Mouse (Mus musculus) liver, adult (tissue): ENCODE data around the gene Eaf2.

ENCODE experiments used
- GATA4 ChIP-seq: IDR thresholded peaks from 2 replicates; pipeline ENCODE4 v1.6.1; 2014; ENCODE audit warnings: mild to moderate bottlenecking, low read length; ENCODE audit not compliant: insufficient replicate concordance

Gene Eaf2

DNA sequence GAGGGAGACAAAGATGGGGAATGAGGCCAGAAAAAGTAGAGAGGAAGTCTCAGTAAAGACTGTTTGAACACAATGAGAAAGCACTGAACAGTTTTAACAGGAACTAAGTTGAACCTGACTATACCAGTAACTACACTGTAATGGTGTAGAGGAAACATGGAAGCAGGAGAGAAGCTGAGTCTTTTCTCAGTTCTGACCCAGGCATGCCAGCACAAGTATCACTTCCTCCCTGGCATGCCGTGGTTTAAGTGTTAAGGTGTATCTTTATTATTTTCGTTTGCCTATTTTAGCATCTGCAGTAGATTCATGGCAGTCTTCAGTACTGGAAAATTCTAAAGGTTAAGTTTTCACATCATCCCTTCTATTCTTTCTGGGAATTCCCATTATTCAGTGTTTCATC lies 79.8 kb downstream of the Eaf2 start:
- TF ChIP-seq GATA4: no peak

DNA sequence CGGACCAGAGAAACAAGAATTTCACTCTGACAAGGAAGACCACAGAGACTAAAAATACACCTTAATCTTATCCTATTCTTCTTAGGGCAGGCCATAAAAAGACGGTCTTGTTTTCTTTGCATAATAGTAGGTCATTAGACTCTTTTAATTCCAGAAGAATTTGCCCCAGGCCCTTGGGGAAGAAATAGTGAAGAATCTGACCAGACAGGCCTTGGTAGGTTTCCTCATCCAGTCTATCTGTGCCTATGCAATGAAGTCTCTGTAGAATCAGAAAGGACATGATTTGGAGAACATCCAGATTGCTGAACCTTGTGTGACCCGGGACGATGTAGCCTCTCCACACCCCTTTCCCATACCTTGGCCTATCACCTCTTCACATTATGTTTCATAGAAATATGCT lies 84.6 kb downstream of the Eaf2 start:
- TF ChIP-seq GATA4: no peak

DNA sequence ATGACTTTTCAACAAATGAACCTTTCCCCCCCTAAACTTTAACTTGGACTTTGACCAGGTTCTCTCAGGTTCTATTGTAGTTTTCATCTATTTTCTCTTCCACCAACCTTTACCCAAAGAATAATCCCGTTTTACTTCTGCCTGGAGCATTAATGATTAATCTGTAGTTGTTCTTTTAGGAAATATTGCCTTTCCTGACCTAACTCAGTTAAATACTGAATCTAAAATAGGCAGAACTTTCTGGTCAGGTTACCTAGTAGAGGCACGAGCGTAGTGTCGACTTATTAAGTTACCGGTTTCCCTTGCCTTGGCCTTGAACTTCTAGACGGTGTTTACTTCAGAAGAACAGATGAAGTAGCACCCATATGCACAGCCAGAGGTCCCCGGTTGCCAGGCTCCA lies 88.3 kb downstream of the Eaf2 start:
- TF ChIP-seq GATA4: no peak

DNA sequence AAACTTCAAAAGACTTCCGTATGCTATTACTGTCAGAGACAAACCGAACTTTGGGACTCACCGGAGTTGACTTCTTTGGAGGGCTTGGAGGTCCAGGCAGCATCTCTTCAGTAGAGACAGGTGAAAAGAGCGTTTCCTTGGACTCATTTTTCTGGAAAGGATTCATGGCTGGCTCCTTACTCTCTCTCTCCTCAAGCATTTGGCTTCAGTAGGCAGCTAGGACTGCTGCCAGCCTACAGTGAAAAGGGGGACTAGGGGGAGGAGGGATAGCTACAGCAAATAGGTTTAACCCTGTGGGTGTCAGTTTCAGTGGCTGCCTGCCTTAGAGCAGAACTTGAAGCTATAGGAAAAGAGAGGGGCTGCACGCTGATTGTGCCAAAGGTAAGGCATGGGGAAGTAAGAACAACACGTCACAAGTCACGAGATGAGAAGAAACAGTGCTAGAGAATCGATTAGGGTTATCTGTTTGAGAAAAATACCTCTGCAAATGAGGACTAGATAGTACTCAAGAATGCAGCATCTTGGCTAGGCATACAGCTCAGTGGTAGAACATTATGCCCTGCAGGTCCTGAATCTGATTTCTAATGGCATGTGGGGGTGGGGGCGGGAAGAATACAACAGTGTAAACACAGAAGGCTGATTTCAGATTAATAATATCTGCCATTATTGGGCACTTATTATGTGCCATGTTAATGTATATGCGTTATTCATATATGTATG lies 90.0 kb downstream of the Eaf2 start, which contains the start of gene Slc15a2:
Gene Slc15a2, minus strand, starts transcription at position 369 of the 720 bp plus-strand sequence.
- no peak for TF ChIP-seq GATA4

DNA sequence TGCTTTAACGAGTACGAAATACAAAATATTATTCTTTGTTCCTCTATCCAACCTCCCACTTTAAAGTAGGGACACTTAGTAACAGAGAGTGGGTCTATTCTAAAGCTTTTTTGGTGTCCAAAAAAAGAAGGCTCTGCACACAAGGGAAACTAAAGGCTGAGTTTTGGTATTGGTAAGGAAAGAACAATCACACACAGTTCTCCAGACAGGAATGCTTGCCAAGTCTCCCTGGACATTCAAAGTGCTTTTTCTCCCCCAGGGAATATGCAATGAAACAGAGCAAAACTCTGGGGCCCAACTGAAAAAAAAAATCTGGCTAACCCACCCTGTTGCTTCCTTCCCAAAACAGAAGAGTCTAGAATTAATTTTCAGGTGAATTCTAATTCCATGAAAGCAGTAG lies 90.7 kb downstream of the Eaf2 start:
- no peak for TF ChIP-seq GATA4

DNA sequence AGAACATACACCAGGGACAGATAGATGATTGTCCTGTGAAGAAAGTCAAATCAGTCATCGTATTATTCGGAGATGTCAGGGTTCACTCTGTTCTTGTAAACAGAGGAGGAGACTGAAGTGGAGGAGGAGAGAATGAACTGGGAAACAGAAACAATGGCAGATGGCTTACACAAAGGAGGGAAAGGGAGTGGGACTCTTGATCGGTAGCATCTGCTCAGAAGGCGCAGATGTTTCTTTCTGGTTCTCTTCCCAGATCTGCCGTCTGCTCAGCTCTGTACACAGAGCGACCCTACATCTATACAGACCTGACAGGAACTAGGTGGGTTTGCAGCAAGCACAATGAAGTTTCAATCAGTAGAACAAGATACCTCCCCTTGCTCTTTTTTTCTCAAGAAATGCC lies 99.1 kb downstream of the Eaf2 start:
- TF ChIP-seq GATA4: no peak

DNA sequence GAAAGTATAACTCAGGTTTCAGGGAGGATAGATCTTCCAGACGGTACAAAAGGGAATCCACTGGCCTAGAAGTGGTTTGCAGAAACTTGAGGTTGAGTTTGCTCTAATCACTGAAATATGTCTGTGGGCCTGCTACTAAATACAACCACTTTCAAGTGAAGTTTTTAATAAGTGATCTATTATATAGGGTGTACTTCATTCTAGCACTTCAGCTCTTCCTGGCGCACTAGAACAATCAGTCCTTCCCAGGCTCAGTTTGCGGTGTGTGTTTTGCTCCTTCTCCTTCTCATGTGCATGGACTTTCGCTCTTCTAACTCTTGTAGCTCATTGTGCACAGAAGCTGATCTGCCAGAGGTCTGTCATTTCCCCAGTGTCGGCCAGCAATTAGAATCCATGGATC lies 101.8 kb downstream of the Eaf2 start:
- TF ChIP-seq GATA4: no peak

DNA sequence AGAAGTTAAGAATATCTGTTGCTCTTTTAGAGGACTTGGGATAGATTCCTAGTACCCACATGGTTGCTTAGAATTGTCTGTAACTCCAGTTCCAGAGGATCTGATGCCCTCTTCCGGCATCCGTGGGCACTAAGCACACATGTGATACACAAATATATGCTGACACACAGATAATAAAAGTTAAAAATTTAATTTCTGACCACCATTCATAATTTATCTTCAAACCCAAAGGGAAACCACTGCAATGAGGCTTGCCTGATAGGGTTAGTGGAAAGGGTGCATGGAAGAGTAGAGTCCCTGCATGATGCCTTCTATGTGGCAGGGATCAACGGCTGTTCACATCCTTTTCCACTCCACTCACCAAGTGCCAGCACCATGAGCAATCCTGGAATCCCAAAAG lies 103.1 kb downstream of the Eaf2 start:
- TF ChIP-seq GATA4: no peak

DNA sequence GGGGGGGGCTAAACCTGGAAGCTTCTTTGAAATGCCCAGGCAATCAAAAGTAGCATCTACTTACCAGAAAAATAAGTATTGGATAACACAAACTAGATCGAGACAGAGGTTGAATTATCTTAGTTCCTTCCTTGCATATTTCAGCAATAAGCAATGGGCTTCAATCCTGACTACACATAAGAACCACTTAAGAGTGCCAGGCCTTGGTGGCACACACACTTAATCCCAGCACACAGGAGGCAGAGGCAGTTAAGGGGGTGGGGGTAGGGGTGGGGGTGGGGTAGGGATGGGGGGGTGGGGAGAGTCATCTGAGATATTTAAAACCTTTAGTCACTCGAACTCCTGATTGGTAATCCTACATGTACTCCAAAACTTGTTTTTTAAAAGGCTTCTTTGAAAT lies 103.6 kb downstream of the Eaf2 start:
- no peak for TF ChIP-seq GATA4

DNA sequence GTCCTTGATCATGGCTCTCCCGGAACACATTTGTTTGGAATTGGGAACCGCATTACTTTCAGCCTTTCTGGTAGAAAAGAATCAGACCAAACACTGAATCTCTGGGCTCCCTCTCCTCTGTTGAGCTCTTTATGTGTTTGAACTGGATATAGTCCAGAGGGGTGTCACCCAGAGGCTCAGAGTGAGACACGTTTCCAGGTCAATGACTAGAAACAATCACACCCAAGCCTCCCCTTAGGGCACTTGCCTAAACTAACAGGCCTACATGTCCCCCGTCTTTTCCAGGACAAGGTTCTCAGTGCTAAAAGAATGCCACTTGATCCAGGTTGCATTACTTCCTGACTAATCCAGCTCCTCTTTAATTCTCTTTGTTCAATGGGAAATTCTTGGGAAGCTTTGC lies 104.0 kb downstream of the Eaf2 start:
- no peak for TF ChIP-seq GATA4

DNA sequence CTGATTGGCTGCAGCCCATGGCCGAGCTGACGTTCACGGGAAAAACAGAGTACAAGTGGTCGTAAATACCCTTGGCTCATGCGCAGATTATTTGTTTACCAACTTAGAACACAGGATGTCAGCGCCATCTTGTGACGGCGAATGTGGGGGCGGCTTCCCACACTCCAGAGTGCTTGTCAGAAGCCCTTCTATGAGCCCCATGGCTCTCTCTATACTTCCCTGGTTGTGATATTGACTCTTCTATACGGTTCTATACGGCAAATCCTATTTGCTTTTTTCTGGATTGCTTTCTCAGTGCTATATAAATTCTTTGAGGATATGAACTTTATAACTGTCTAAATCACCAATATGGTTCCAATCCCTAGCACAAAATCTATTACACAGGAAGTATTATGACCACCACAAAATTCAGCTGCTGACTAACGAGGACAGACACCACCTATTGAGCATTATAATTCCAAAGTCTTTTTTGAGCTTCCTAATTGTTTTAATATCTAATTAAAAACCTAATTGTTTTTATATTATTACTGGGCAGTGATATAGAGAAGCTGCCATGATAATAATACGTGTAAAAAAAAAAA lies 104.5 kb downstream of the Eaf2 start:
- no peak for TF ChIP-seq GATA4

DNA sequence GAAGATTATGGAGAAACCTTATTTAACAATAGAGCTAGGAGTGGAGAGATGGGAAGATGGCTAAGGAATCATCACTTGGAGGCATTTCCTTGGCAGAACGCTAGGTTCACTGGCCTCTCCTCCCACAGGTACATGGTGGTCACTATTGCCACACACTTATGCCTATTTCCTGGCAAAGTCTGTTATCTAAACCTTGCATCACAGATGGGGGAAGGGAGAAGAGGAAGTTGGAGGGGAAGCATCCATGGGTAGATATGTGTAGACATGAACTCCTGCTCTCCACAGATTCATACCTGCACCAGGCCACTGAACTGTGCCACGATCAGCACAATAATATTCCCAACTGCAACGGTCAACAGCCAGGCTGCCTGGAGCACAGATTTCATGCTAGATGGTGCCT lies 122.8 kb downstream of the Eaf2 start:
- TF ChIP-seq GATA4: no peak

DNA sequence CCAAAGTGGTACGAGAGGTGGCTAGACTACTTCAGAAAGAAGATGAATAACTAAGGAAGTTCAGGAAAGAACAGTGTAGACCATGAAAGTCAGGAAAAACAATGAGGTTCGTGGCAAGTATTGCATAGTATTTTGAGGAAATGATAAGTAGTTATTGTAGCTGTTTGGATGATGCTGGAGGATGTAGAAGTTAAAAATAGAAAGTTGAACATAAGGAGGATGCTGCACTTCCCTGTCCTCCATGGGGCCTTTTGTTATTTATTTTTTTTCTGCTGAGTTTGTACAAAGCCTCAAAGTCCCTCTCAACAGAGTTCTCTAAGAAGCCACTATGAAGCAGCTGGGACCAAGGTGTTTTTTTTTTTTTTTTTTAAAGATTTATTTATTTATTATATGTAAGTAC lies 127.0 kb downstream of the Eaf2 start:
- TF ChIP-seq GATA4: no peak

DNA sequence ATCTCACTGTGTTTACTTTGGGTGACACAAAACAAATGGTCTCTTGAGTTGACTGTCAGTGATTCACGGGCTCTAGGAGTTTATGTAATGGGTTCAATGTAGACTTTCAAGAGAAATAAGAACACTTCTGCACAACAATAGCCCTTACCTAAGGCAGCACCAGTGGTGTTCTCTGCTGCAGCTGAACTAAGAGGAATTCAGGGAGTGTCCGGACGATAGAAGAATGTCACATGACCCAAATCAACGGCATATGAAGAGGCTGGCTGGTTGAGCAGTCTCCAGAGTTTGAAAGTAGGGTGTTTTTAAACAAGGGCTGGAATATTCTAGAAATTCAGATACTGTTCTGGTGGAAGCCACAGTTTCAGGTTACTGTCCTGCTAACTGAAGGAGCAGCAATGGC lies 127.7 kb downstream of the Eaf2 start:
- no peak for TF ChIP-seq GATA4

DNA sequence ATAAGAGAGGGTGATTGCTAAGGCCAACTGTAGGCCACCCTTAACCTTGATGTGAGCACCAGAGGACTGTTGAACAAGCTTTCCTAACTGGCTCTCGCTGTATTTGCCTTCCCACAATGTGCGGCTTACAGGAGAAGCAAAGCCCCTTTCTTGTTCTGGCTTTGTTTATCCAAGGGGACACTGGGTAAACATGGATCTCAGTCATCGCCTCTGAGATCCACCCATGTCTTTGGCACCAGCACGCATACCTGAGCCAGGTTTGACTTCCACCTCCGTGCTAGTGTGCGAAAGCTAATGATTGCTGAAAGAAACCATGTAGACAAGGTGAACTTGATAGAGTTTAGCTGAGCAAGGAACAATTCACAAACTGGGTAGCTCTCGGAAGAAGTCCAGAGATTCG lies 131.2 kb downstream of the Eaf2 start:
- no peak for TF ChIP-seq GATA4
